17 mouse cellular contexts compared by ENCODE assay signal in the genomic region with DNA sequence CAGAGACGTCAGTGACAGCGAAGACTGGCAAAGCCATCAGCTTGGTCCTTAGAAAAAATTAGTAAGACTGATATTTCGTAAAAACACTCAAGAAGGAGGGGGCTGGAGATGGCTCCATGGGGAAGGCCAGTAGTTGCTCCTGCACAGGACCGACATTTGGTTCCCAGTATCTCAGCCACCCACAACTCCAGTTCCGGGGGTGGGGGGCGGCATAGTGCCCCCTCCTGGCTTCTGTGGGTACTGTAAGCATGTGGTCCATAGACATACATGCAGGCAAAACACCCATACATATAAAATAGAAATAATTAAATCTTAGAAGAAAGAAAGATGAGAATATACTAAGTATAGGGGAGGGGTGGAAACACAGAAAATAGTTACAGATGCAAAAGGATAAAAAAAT.
DNase-seq lines count a peak whose midpoint lies in the region; ATAC-seq and TF ChIP-seq lines count a peak whose summit lies in the region.
"Had no signal": no experiment of that assay in that cellular context is flagged by ENCODE, and none has a peak within 500 bp of the region (broad histone marks: within the 10 kb centered on the region; RNA-seq: fewer than 3 reads in every experiment).

No protein-coding gene starts in this region.

- no peak overlapping the region for H3K4me2 ChIP-seq in intestine, postnatal 0 days (replicated peaks; ENCODE audit: low read depth)
- no peak overlapping the region for H3K4me2 ChIP-seq in intestine, embryonic 15.5 days (replicated peaks)
- H3K4me2 ChIP-seq: embryonic facial prominence, embryonic 13.5 days; forebrain, embryonic 13.5 days; hindbrain, embryonic 12.5 days; midbrain, embryonic 13.5 days had no signal

- no peaks in the 10 kb centered on the region for H3K27me3 ChIP-seq in intestine, postnatal 0 days (replicated peaks; ENCODE audit: control insufficient read depth, insufficient read depth, low read length)
- no peaks in the 10 kb centered on the region for H3K27me3 ChIP-seq in intestine, embryonic 15.5 days (replicated peaks)
- H3K27me3 ChIP-seq in thymus, adult 2 months (ENCODE audit: control insufficient read depth, insufficient read depth, low read length): no peaks in the 10 kb centered on the region
- no peaks in the 10 kb centered on the region for H3K27me3 ChIP-seq in splenic B cell, adult 2 months (ENCODE audit: control insufficient read depth, insufficient read depth, low read length, poor library complexity, severe bottlenecking)
- H3K27me3 ChIP-seq: forebrain, embryonic 13.5 days; midbrain, embryonic 13.5 days had no signal

- ATAC-seq in intestine, postnatal 0 days: no peak
- ATAC-seq in intestine, embryonic 15.5 days: no peak
- ATAC-seq: forebrain, embryonic 13.5 days; midbrain, embryonic 13.5 days had no signal

- peak; percentile 43 for TF ChIP-seq CTCF in intestine, postnatal 0 days (IDR thresholded peaks at IDR 0.05; ENCODE audit: low read depth)
- peak; percentile 78; the same call in 1 of the 2 replicates for TF ChIP-seq CTCF in thymus, adult 2 months (IDR thresholded peaks at IDR 0.05; ENCODE audit: borderline replicate concordance, control insufficient read depth, extremely low read depth, insufficient read depth, low read length, poor library complexity)
- no peak for TF ChIP-seq CTCF in lung, adult 2 months (IDR thresholded peaks at IDR 0.05; ENCODE audit: insufficient read depth, low read length)

- no peaks in the 10 kb centered on the region for H3K4me1 ChIP-seq in intestine, postnatal 0 days (replicated peaks; ENCODE audit: control insufficient read depth, insufficient read depth, low read length)
- no peaks in the 10 kb centered on the region; the same call in 1 of the 2 replicates for H3K4me1 ChIP-seq in intestine, embryonic 15.5 days (replicated peaks)
- H3K4me1 ChIP-seq in thymus, adult 2 months (replicated peaks; ENCODE audit: control insufficient read depth, insufficient read depth, low read length): no peaks in the 10 kb centered on the region
- no peaks in the 10 kb centered on the region for H3K4me1 ChIP-seq in lung, adult 2 months (ENCODE audit: control insufficient read depth, insufficient read depth, low read length)
- H3K4me1 ChIP-seq: embryonic facial prominence, embryonic 13.5 days; hindbrain, embryonic 12.5 days had no signal

- H3K36me3 ChIP-seq in intestine, postnatal 0 days (ENCODE audit: control insufficient read depth, insufficient read depth): no peaks in the 10 kb centered on the region
- H3K36me3 ChIP-seq in intestine, embryonic 15.5 days: no peaks in the 10 kb centered on the region
- H3K36me3 ChIP-seq in thymus, adult 2 months (ENCODE audit: control insufficient read depth, insufficient read depth, low read length): no peaks in the 10 kb centered on the region
- H3K36me3 ChIP-seq in splenic B cell, adult 2 months (ENCODE audit: control insufficient read depth, insufficient read depth, low read length, poor library complexity, severe bottlenecking): no peaks in the 10 kb centered on the region
- H3K36me3 ChIP-seq: embryonic facial prominence, embryonic 13.5 days; G1E; hindbrain, embryonic 12.5 days; midbrain, embryonic 13.5 days had no signal

- no peak for TF ChIP-seq POLR2A in thymus, adult 2 months (IDR thresholded peaks at IDR 0.05; ENCODE audit: control insufficient read depth, extremely low read depth, insufficient read depth, low read length, poor library complexity)
- TF ChIP-seq POLR2A in lung, adult 2 months (IDR thresholded peaks at IDR 0.05; ENCODE audit: borderline replicate concordance, extremely low read depth, low read depth, low read length): no peak

- no peak overlapping the region for H3K9ac ChIP-seq in intestine, postnatal 0 days (ENCODE audit: low read depth, low read length)
- H3K9ac ChIP-seq in intestine, embryonic 15.5 days: no peak overlapping the region
- H3K9ac ChIP-seq: embryonic facial prominence, embryonic 13.5 days; forebrain, embryonic 13.5 days; hindbrain, embryonic 12.5 days; midbrain, embryonic 13.5 days had no signal

- no peak overlapping the region for H3K27ac ChIP-seq in intestine, postnatal 0 days (ENCODE audit: low read depth, low read length)
- H3K27ac ChIP-seq in intestine, embryonic 15.5 days: no peak overlapping the region
- no peak overlapping the region for H3K27ac ChIP-seq in thymus, adult 2 months (ENCODE audit: control insufficient read depth, insufficient read depth, low read length)
- H3K27ac ChIP-seq: embryonic facial prominence, embryonic 13.5 days; forebrain, embryonic 13.5 days; hindbrain, embryonic 12.5 days; midbrain, embryonic 13.5 days had no signal

- peak; percentile 26 for DNase-seq in thymus, adult 2 months
- no peak for DNase-seq in thymus, adult 18-20 months
- peak; percentile 63 for DNase-seq in R1 (ENCODE audit: low read depth, low spot score)
- DNase-seq in splenic B cell, adult 2 months (ENCODE audit: low read depth, low spot score): peak; percentile 49
- no peak for DNase-seq in adrenal gland, postnatal 4 days (ENCODE audit: low spot score in 2 of 2)
- DNase-seq in lung, adult 2 months: no peak
- DNase-seq: cerebellum, postnatal 10 days; gastrocnemius, postnatal 25 days; kidney, adult 9 months; lung, postnatal 14 days had no signal

- no peak overlapping the region for H3K4me3 ChIP-seq in intestine, postnatal 0 days (ENCODE audit: low read depth, low read length)
- no peak overlapping the region for H3K4me3 ChIP-seq in intestine, embryonic 15.5 days (replicated peaks)
- no peak overlapping the region for H3K4me3 ChIP-seq in thymus, adult 2 months (ENCODE audit: control insufficient read depth, insufficient read depth, low read length)
- no peak overlapping the region for H3K4me3 ChIP-seq in lung, adult 2 months (replicated peaks; ENCODE audit: extremely low read depth, low read depth, low read length)
- H3K4me3 ChIP-seq: embryonic facial prominence, embryonic 13.5 days; forebrain, embryonic 13.5 days; hindbrain, embryonic 12.5 days; midbrain, embryonic 13.5 days had no signal

- 65% methylated on average over 6 of the region's 6 CpGs for WGBS in intestine, postnatal 0 days
- 65% methylated on average over 6 of the region's 6 CpGs for WGBS in intestine, embryonic 15.5 days
- 70% methylated on average over 6 of the region's 6 CpGs for WGBS in thymus, adult 2 months
- WGBS in lung, adult 2 months: 53% methylated on average over 6 of the region's 6 CpGs

- H3K9me3 ChIP-seq in intestine, postnatal 0 days (ENCODE audit: control insufficient read depth): no peaks in the 10 kb centered on the region
- no peaks in the 10 kb centered on the region for H3K9me3 ChIP-seq in intestine, embryonic 15.5 days
- H3K9me3 ChIP-seq: embryonic facial prominence, embryonic 13.5 days; forebrain, embryonic 13.5 days; G1E; hindbrain, embryonic 12.5 days; midbrain, embryonic 13.5 days had no signal

Comparison
In these comparisons a context has a peak if more than half of its experiments do, and no peak if none do; other contexts are left out.
1. DNase-seq: peak in thymus, adult 2 months (single experiment), R1 (single experiment) and splenic B cell, adult 2 months (single experiment); none in thymus, adult 18-20 months (0 of 2), adrenal gland, postnatal 4 days (0 of 2) and lung, adult 2 months (single experiment).